Mouse (Mus musculus): ENCODE results near the gene Gm21310. TPM values are rescaled to one million over a fixed set of nuclear protein-coding genes. Genes with fewer than 3 reads are reported as not detected.

The Gm21310 gene
- not detected for polyA plus RNA-seq (2015; fragmentation: Illumina TruSeq; extraction: RNeasy Lipid Tissue Mini Kit (QIAGEN cat#74804); ENCODE audit: low read depth, low replicate concordance)

GRCm38 (mm10) chrY:10147083-10147482 lies at the start of gene Gm21310:
Gm21310 (minus strand) TSS chrY:10147183.

Other genes starting within 250 kb of the Gm21310 start
- gene Gm20834, start 177.4 kb upstream of the Gm21310 start, polyA plus RNA-seq (2015; fragmentation: Illumina TruSeq; extraction: RNeasy Lipid Tissue Mini Kit (QIAGEN cat#74804); ENCODE audit: low read depth, low replicate concordance): not detected

Measured in brain, adult 10 weeks (tissue).